Mouse (Mus musculus) heart, adult 2 months (tissue): ENCODE measurements around the gene Larp1b. TPM values are rescaled to one million over a fixed set of nuclear protein-coding genes. Genes with fewer than 3 reads are reported as not detected.

Source experiments
- DNase-seq, 2 experiments: peaks; one replicate each; pipeline ENCODE4 v3.0.0; 2021
- H3K27ac ChIP-seq: fragments of 200-600 bp; 2 replicates; pipeline ENCODE4 v1.8.1; 2022
- H3K27me3 ChIP-seq: fragments of 200-500 bp; 2 replicates; pipeline ENCODE4 v1.6.1; 2012; ENCODE audit warnings: mild to moderate bottlenecking, low read length, inconsistent platforms, mixed read lengths; ENCODE audit not compliant: control insufficient read depth, insufficient read depth
- H3K36me3 ChIP-seq: fragments of 200-500 bp; 2 replicates; pipeline ENCODE4 v1.6.1; 2012; ENCODE audit warnings: low read length, inconsistent platforms; ENCODE audit not compliant: control insufficient read depth, insufficient read depth
- H3K4me1 ChIP-seq: fragments of 200-500 bp; 2 replicates; pipeline ENCODE4 v1.6.1; 2011; ENCODE audit warnings: low read length; ENCODE audit not compliant: control insufficient read depth, insufficient read depth
- H3K4me3 ChIP-seq: fragments of 200-600 bp; 2 replicates; pipeline ENCODE4 v1.8.1; 2022
- H3K79me2 ChIP-seq: fragments of 200-500 bp; replicated peaks from 2 replicates; pipeline ENCODE4 v1.6.1; 2012; ENCODE audit warnings: mild to moderate bottlenecking, inconsistent platforms, low read length, moderate library complexity, mixed read lengths; ENCODE audit not compliant: control insufficient read depth, insufficient read depth
- H3K9ac ChIP-seq: fragments of 200-500 bp; 2 replicates; pipeline ENCODE4 v1.6.1; 2012; ENCODE audit warnings: low read depth, mild to moderate bottlenecking, control low read depth, inconsistent platforms, low read length, mixed read lengths
- CTCF ChIP-seq: fragments of 200-600 bp; IDR thresholded peaks from 2 replicates; pipeline ENCODE4 v1.8.1; 2022; ENCODE audit warnings: antibody characterized with exemption, mild to moderate bottlenecking, moderate library complexity
- EP300 ChIP-seq: fragments of 200-500 bp; IDR thresholded peaks from 2 replicates; pipeline ENCODE4 v1.6.1; 2011; ENCODE audit warnings: low read depth, low read length, control low read depth; ENCODE audit not compliant: insufficient read depth
- POLR2A ChIP-seq: fragments of 200-500 bp; IDR thresholded peaks from 2 replicates; pipeline ENCODE4 v1.6.1; 2011; ENCODE audit warnings: mild to moderate bottlenecking, low read depth, low read length, control low read depth; ENCODE audit not compliant: insufficient read depth
- WGBS: fragments of 180-500 bp; shearing (Covaris S2); methylation state at CpG from one replicate; pipeline ENCODE4 v1.1.7; 2018; 5-methylcytosine and 5-hydroxymethylcytosine counted together
- intact Hi-C: fragments of 180-260 bp; cut with DNase I; formaldehyde crosslinking; loops from one replicate; pipeline ENCODE4 v1.15.1; 2025
- polyA plus RNA-seq: library from polyadenylated mRNA; depleted of rRNA; stranded (reverse); fragments of >200 nt; gene quantifications from 2 replicates; pipeline ENCODE4 v1.2.3, GENCODE M21; 2012
- total RNA-seq, 2 experiments: library from RNA; stranded (reverse); gene quantifications; 2 replicates each; pipeline ENCODE4 v1.2.3; 2021

Gene Larp1b
- total and polyA plus RNA-seq, 3 experiments: 16.2 to 66.9 (median 62.6) TPM

DNA sequence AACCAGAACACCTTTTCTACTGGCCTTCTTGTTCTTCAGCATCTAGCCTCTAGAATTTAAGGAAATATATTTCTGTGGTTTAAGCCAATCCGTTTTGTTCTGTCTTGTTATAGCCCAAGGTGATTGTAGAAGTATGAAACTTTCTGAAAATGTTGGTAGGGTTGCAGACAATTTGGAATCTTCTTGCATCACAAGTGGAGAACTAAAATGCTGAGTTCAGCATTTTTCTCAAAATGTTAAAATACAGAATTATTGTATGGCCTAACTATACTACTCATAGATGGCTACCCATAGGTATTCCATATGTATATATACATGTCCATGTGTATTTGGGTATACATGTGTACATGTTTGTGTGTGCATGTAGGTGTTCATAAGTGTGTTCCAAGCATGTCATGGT lies 81.1 kb downstream of the Larp1b start:
- Histone ChIP-seq H3K4me3 (no peak overlapping the region), H3K27me3 (no peaks in the 10 kb centered on the region), H3K79me2 (no peaks in the 10 kb centered on the region), H3K36me3 (no peaks in the 10 kb centered on the region), H3K9ac (no peak overlapping the region), H3K27ac (no peak overlapping the region), H3K4me1 (no peaks in the 10 kb centered on the region)
- intact Hi-C loops: no loop called here
- TF ChIP-seq POLR2A (no peak), CTCF (no peak), EP300 (no peak)
- DNase-seq: no peak
- 89% methylated on average over 1 of the region's 1 CpGs for WGBS

DNA sequence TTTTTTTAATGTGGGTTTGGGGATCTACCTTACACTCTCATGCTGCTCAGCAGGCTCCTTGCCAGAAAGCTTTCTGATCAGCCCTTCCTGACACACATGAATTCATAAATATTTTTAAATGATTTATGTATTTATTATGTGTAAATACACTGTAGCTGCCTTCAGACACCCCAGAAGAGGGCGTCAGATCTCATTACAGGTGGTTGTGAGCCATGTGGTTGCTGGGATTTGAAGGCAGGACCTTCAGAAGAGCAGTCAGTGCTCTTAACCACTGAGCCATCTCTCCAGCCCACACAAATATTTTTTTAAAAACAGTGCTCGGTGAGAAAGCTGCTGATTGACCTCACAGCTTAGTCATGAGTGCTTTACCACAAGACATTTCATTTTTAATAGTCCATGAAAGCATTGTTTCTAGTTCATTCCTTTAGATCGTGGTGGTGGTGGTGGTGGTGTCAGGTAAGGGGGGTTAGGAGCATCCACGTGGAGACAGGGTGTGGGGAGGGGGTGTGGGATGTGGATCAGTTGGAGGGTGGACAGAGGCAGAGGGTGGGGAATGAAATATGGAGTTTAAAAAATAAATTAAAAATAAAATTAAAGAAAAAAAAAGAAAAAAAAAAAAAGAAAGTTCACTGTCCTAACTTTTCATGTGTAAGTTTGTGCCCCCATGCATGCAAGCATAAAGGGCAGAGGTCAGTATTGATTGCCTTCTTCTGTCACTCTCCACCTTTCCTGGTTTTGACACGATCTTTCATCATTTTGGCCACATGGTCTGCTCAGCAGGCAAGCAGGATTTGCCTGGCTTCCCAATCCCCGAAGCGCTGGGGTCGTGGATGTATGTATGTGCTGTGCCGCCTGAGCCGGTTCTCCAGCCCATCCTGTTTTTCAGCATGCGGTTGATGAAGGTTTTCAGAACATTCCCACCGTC lies 81.9 kb downstream of the Larp1b start:
- WGBS: 83% methylated on average over 12 of the region's 12 CpGs
- H3K9ac ChIP-seq: no peak overlapping the region
- no peak overlapping the region for H3K27ac ChIP-seq
- no peak overlapping the region for H3K4me3 ChIP-seq
- no peaks in the 10 kb centered on the region for H3K79me2 ChIP-seq
- H3K27me3 ChIP-seq: no peaks in the 10 kb centered on the region
- no peak for DNase-seq
- no peaks in the 10 kb centered on the region for H3K36me3 ChIP-seq
- no peaks in the 10 kb centered on the region for H3K4me1 ChIP-seq
- intact Hi-C loops: no loop called here
- no peak for TF ChIP-seq EP300
- no peak for TF ChIP-seq CTCF
- TF ChIP-seq POLR2A: no peak

DNA sequence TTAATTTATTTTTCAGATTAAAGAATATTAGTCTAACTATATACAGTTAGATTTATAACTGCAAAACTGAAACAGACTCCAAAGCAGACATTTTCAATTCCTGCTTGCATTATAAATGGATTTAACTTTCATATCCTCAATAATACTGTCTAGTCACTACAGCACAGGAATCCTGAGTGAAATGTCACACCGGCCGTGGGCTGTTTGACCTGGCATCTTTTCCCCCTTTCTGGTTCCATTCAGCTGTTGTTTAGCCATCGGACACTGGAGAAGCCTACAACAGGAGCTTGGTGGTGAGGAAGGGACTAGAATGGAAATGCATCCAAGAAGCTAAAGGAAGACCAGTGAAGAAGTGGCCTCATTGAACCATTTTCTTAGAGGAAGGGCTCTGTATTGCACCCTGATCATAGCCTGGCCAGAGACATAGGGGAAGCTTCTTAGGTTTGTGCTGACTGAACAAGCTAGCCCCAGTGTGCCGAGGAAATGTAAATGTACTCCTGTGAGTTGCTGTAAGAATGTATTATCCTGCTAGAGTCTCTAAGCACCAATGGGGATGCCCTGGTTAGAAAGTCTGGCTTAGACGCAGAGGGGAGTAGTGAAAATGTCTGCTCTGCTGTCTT lies 88.8 kb downstream of the Larp1b start:
- intact Hi-C loops: no loop called here
- TF ChIP-seq POLR2A (no peak), CTCF (no peak), EP300 (no peak)
- H3K4me3 ChIP-seq: no peak overlapping the region
- H3K27me3 ChIP-seq: no peaks in the 10 kb centered on the region
- no peaks in the 10 kb centered on the region for H3K4me1 ChIP-seq
- H3K27ac ChIP-seq: no peak overlapping the region
- no peak overlapping the region for H3K9ac ChIP-seq
- WGBS: 81% methylated on average over 5 of the region's 5 CpGs
- DNase-seq: no peak
- H3K79me2 ChIP-seq: no peaks in the 10 kb centered on the region
- H3K36me3 ChIP-seq: no peaks in the 10 kb centered on the region

DNA sequence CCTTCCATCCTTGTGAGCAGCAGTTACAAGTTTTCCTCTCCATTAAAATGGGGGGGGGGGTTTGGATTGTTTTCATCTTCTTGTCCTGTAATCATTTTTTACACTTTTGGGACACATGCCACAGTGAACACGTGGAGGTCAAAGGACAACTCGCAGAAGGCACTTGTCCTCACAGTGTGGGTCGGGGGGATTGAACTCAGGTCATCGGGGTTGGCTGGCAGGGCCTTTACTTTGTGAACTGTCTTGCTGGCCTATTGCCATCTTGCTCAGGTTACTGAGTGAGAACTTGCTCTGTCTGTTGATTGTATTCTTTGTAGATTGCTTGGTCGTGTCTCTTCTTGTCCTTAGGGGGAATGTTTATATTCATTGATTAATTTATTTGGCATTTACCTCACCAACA lies 91.6 kb downstream of the Larp1b start:
- DNase-seq: no peak
- 67% methylated on average over 5 of the region's 5 CpGs for WGBS
- Histone ChIP-seq H3K36me3 (no peaks in the 10 kb centered on the region), H3K9ac (no peak overlapping the region), H3K4me3 (no peak overlapping the region), H3K79me2 (no peaks in the 10 kb centered on the region), H3K27ac (no peak overlapping the region), H3K27me3 (no peaks in the 10 kb centered on the region), H3K4me1 (no peaks in the 10 kb centered on the region)
- intact Hi-C loops: loop anchor here (5.0 kb wide), 1 partner anchor 551 kb away; no protein-coding TSS in a partner anchor
- TF ChIP-seq EP300 (no peak), POLR2A (no peak), CTCF (no peak)

DNA sequence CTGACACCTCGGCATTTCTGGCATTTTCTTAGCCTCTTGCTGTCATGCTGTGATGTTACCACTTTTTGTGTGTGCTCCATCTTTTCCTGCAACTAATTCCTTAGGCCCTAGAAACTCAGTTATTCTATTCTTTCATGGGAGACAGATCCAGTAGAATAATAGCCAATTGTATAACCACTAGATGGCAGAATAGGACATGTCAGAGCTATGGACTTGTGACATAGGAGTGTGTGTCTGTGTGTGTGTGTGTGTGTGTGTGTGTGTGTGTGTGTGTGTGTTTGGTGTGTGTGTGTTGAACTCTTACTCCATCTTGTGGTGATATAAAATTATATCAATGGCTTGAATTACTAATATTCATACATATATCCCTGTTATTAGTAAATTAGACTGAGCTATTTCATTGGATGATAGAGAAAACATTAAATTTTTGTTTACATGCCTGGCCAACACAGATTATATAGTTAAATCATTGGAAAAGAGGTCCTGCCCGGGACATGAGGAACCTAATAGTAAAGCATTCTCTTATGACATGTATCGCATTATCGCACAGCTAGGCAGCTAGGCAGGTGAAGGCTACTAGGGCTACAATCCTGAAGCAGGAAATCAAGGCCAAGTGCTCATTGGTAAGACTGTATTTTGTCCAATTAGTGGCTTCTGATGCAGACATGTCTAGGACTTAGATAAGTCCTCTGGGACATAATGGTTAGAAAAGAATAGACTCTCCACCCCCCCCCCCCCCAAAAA lies 92.7 kb downstream of the Larp1b start:
- no peaks in the 10 kb centered on the region for H3K79me2 ChIP-seq
- intact Hi-C loops: loop anchor here (5.0 kb wide), 1 partner anchor 550 kb away; no protein-coding TSS in a partner anchor
- no peaks in the 10 kb centered on the region for H3K27me3 ChIP-seq
- TF ChIP-seq CTCF (peak; percentile 59), POLR2A (no peak)
- no peak overlapping the region for H3K4me3 ChIP-seq
- WGBS: 78% methylated on average over 4 of the region's 4 CpGs
- H3K27ac ChIP-seq: no peak overlapping the region
- H3K36me3 ChIP-seq: no peaks in the 10 kb centered on the region
- no peak overlapping the region for H3K9ac ChIP-seq
- DNase-seq: no peak
- H3K4me1 ChIP-seq: no peaks in the 10 kb centered on the region
